Mouse (Mus musculus): ENCODE measurements at regions not wholly inside any gene's neighbourhood (a gene's known extent, or its start where the extent isn't known, plus 50 kb on each side); places are given as distances from the start of the nearest gene placed in this dataset.
"Not testable (repeated sequence)": the region's sequence is repeated elsewhere in the genome, so short reads cannot be mapped to it uniquely, and the experiment has no call there.

GRCm38 (mm10) chr1:128498042-128498772, 81.0 kb upstream of the Dars start:
- Histone ChIP-seq H3K36me3 (replicated peaks; ENCODE audit: insufficient read depth, low read length) (no peaks in the 10 kb centered on the region), H3K4me2 (ENCODE audit: low read depth, low read length) (no peak overlapping the region), H3K4me3 (ENCODE audit: low read depth, low read length) (no peak overlapping the region), H3K9me3 (ENCODE audit: low read length) (no peaks in the 10 kb centered on the region), H3K27me3 (ENCODE audit: insufficient read depth, low read length) (no peaks in the 10 kb centered on the region), H3K9ac (replicated peaks) (no peak overlapping the region), H3K4me1 (ENCODE audit: insufficient read depth) (no peaks in the 10 kb centered on the region), H3K27ac (ENCODE audit: low read depth) (no peak overlapping the region)
- WGBS (ENCODE audit: insufficient replicate concordance) = 66% methylated on average over 9 of the region's 9 CpGs
- TF ChIP-seq EP300 (IDR thresholded peaks at IDR 0.05; ENCODE audit: low read depth) (no peak), CTCF (IDR thresholded peaks at IDR 0.05; ENCODE audit: low read depth) (no peak)
- DNase-seq (no peak), ATAC-seq (no peak)

GRCm38 (mm10) chr1:128492251-128492650, 75.1 kb upstream of the Dars start:
- no peaks in the 10 kb centered on the region for H3K27me3 ChIP-seq (ENCODE audit: insufficient read depth, low read length)
- no peak overlapping the region for H3K4me3 ChIP-seq (ENCODE audit: low read depth, low read length)
- no peak for TF ChIP-seq CTCF (IDR thresholded peaks at IDR 0.05; ENCODE audit: low read depth)
- no peak for TF ChIP-seq EP300 (IDR thresholded peaks at IDR 0.05; ENCODE audit: low read depth)
- no peak overlapping the region for H3K4me2 ChIP-seq (ENCODE audit: low read depth, low read length)
- 91% methylated on average over 2 of the region's 2 CpGs for WGBS (ENCODE audit: insufficient replicate concordance)
- no peak for ATAC-seq
- DNase-seq = no peak
- H3K9me3 ChIP-seq (ENCODE audit: low read length) = no peaks in the 10 kb centered on the region
- no peak overlapping the region for H3K27ac ChIP-seq (ENCODE audit: low read depth)
- H3K36me3 ChIP-seq (replicated peaks; ENCODE audit: insufficient read depth, low read length) = no peaks in the 10 kb centered on the region
- no peak overlapping the region for H3K9ac ChIP-seq (replicated peaks)
- H3K4me1 ChIP-seq (ENCODE audit: insufficient read depth) = no peaks in the 10 kb centered on the region

- not testable (repeated sequence) for H3K4me1 ChIP-seq (ENCODE audit: insufficient read depth); H3K4me2 ChIP-seq (ENCODE audit: low read depth, low read length); H3K9ac ChIP-seq (replicated peaks); H3K4me3 ChIP-seq (ENCODE audit: low read depth, low read length); H3K27me3 ChIP-seq (ENCODE audit: insufficient read depth, low read length); ATAC-seq; DNase-seq; H3K36me3 ChIP-seq (replicated peaks; ENCODE audit: insufficient read depth, low read length); H3K27ac ChIP-seq (ENCODE audit: low read depth); H3K9me3 ChIP-seq (ENCODE audit: low read length)
- 37% methylated on average over 2 of the region's 4 CpGs for WGBS (ENCODE audit: insufficient replicate concordance)
Measured at GRCm38 (mm10) chr1:128487181-128487580, 70.0 kb upstream of the Dars start.

- ATAC-seq = no peak
- H3K4me2 ChIP-seq (ENCODE audit: low read depth, low read length) = no peak overlapping the region
- no peak overlapping the region for H3K27ac ChIP-seq (ENCODE audit: low read depth)
- DNase-seq = no peak
- TF ChIP-seq CTCF (IDR thresholded peaks at IDR 0.05; ENCODE audit: low read depth) (no peak), EP300 (IDR thresholded peaks at IDR 0.05; ENCODE audit: low read depth) (no peak)
- H3K4me1 ChIP-seq (ENCODE audit: insufficient read depth) = no peaks in the 10 kb centered on the region
- H3K4me3 ChIP-seq (ENCODE audit: low read depth, low read length) = no peak overlapping the region
- no peaks in the 10 kb centered on the region for H3K9me3 ChIP-seq (ENCODE audit: low read length)
- no peaks in the 10 kb centered on the region for H3K36me3 ChIP-seq (replicated peaks; ENCODE audit: insufficient read depth, low read length)
- 75% methylated on average over 6 of the region's 6 CpGs for WGBS (ENCODE audit: insufficient replicate concordance)
- H3K27me3 ChIP-seq (ENCODE audit: insufficient read depth, low read length) = no peaks in the 10 kb centered on the region
- no peak overlapping the region for H3K9ac ChIP-seq (replicated peaks)
Measured at GRCm38 (mm10) chr1:128478376-128478775, 61.2 kb upstream of the Dars start.

GRCm38 (mm10) chr1:128477653-128478052, 60.5 kb upstream of the Dars start:
- H3K27me3 ChIP-seq (ENCODE audit: insufficient read depth, low read length) = no peaks in the 10 kb centered on the region
- H3K4me3 ChIP-seq (ENCODE audit: low read depth, low read length) = no peak overlapping the region
- no peak overlapping the region for H3K9ac ChIP-seq (replicated peaks)
- no peak overlapping the region for H3K4me2 ChIP-seq (ENCODE audit: low read depth, low read length)
- H3K4me1 ChIP-seq (ENCODE audit: insufficient read depth) = no peaks in the 10 kb centered on the region
- H3K9me3 ChIP-seq (ENCODE audit: low read length) = no peaks in the 10 kb centered on the region
- no peak overlapping the region for H3K27ac ChIP-seq (ENCODE audit: low read depth)
- ATAC-seq (no peak), DNase-seq (no peak)
- TF ChIP-seq CTCF (IDR thresholded peaks at IDR 0.05; ENCODE audit: low read depth) = no peak
- no peak for TF ChIP-seq EP300 (IDR thresholded peaks at IDR 0.05; ENCODE audit: low read depth)
- H3K36me3 ChIP-seq (replicated peaks; ENCODE audit: insufficient read depth, low read length) = no peaks in the 10 kb centered on the region
- WGBS (ENCODE audit: insufficient replicate concordance) = 69% methylated on average over 2 of the region's 2 CpGs

- ATAC-seq (no peak), DNase-seq (no peak)
- TF ChIP-seq CTCF (IDR thresholded peaks at IDR 0.05; ENCODE audit: low read depth) (no peak), EP300 (IDR thresholded peaks at IDR 0.05; ENCODE audit: low read depth) (no peak)
- Histone ChIP-seq H3K27me3 (ENCODE audit: insufficient read depth, low read length) (peaks cover 3% of the 10 kb centered on the region; the same call in 1 of the 2 replicates), H3K4me2 (ENCODE audit: low read depth, low read length) (peak overlapping the region; percentile 42; the same call in 1 of the 2 replicates), H3K9me3 (ENCODE audit: low read length) (no peaks in the 10 kb centered on the region), H3K36me3 (replicated peaks; ENCODE audit: insufficient read depth, low read length) (no peaks in the 10 kb centered on the region), H3K4me1 (ENCODE audit: insufficient read depth) (no peaks in the 10 kb centered on the region), H3K27ac (ENCODE audit: low read depth) (no peak overlapping the region), H3K4me3 (ENCODE audit: low read depth, low read length) (peak overlapping the region; percentile 6; the same call in 1 of the 2 replicates), H3K9ac (replicated peaks) (no peak overlapping the region)
- WGBS (ENCODE audit: insufficient replicate concordance) = 37% methylated on average over 15 of the region's 15 CpGs
Measured at GRCm38 (mm10) chr1:128472713-128473230, 55.6 kb upstream of the Dars start.

All from liver, postnatal 0 days (tissue).